Mouse (Mus musculus): ENCODE measurements at regions not wholly inside any gene's neighbourhood (a gene's known extent, or its start where the extent isn't known, plus 50 kb on each side); places are given as distances from the start of the nearest gene placed in this dataset.
"Not testable (repeated sequence)": the region's sequence is repeated elsewhere in the genome, so short reads cannot be mapped to it uniquely, and the experiment has no call there.

DNA sequence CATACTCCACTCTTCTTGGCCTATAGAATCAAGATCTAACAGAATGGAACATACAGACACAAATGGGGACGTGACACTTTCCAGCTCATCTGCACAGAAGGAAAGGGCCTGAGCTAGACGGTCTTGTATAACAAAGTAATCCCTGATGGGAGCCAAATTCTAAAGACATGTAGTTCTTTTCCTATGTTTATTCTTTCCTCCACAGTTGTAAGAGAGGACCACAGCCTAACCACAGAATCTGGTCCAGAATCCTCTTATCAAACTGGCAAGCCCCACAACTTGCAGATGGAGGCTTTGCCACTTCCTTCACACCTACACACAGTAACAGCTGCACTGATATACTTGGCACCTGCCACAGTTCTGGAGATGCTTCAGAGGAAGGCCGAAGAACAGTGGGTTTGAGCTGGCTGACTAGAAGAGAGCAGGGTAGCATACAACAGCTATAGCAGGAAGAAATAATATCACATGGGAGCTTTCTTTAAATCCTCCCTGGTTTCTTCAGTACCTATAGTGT, 142.7 kb upstream of the Cenpw start:
- no peak overlapping the region for H3K4me3 ChIP-seq
- H3K27ac ChIP-seq (replicated peaks), result no peak overlapping the region
- no peak for DNase-seq (ENCODE audit: low spot score)
- H3K4me1 ChIP-seq, result no peaks in the 10 kb centered on the region
- 82% methylated on average over 3 of the region's 3 CpGs for WGBS
- no peaks in the 10 kb centered on the region for H3K36me3 ChIP-seq (replicated peaks)
- no peaks in the 10 kb centered on the region for H3K9me3 ChIP-seq
- H3K27me3 ChIP-seq (replicated peaks; ENCODE audit: low read depth, poor library complexity, severe bottlenecking), result no peaks in the 10 kb centered on the region

DNA sequence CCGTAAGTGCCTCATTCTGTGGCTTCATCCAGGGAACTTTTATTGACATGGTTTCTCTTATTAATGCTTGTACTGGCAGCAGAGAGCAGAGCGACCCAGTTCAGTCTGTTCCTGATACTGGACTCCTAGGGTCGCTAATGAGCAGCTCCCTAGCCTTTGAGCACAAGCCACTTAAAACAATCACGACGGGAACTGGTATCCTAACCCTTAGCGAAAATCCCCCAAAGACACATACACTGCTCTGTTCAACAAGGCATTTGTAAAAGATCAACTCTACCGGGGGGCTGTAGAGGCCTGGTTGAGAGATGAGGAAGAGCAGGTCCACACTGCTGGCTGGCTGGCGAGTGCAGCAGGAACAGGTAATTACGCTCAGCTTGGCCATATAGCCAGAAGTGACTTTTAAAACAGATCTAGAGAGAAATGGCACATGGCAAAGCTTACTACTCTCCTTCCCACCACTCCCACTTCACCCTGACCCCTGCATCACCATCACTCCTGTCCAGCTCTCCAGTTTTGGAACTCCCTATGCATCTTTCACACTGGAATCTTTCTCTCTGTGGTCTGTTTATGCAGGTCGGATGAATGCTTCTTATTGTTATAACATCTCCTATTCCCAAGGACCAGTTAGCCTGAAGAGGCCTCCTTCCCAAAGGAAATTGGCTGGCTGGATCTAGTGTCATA, 128.1 kb upstream of the Cenpw start:
- Histone ChIP-seq H3K27ac (replicated peaks) (no peak overlapping the region; the same call in 1 of the 2 replicates), H3K4me3 (no peak overlapping the region), H3K4me1 (peaks cover 24% of the 10 kb centered on the region), H3K36me3 (replicated peaks) (no peaks in the 10 kb centered on the region), H3K27me3 (replicated peaks; ENCODE audit: low read depth, poor library complexity, severe bottlenecking) (no peaks in the 10 kb centered on the region), H3K9me3 (no peaks in the 10 kb centered on the region)
- peak; percentile 20 for DNase-seq (ENCODE audit: low spot score)
- 30% methylated on average over 10 of the region's 10 CpGs for WGBS

DNA sequence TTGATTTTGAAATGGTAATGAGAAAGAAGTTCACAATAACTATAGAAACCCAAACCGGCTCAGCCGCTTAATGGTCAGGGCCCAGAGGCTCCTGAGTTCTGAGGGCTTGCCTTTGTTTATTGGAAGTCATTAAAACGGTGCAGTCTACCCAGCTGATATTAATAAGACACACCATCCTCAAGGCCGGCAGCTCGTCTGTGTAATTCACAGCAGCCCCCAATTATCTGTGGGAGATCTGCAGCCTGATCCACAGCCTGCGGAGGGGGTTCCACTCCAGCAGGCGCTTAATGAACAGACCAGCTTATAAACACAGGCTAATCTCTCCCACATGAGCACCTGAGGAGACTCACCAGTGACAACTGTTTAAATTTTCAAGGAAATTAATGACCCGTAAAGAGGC, 127.5 kb upstream of the Cenpw start:
- H3K4me1 ChIP-seq, result peaks cover 24% of the 10 kb centered on the region
- peak overlapping the region; percentile 11; the same call in 1 of the 2 replicates for H3K4me3 ChIP-seq
- H3K9me3 ChIP-seq, result no peaks in the 10 kb centered on the region
- 19% methylated on average over 8 of the region's 8 CpGs for WGBS
- DNase-seq (ENCODE audit: low spot score), result peak; percentile 68
- no peak overlapping the region for H3K27ac ChIP-seq (replicated peaks)
- H3K36me3 ChIP-seq (replicated peaks), result no peaks in the 10 kb centered on the region
- no peaks in the 10 kb centered on the region for H3K27me3 ChIP-seq (replicated peaks; ENCODE audit: low read depth, poor library complexity, severe bottlenecking)

DNA sequence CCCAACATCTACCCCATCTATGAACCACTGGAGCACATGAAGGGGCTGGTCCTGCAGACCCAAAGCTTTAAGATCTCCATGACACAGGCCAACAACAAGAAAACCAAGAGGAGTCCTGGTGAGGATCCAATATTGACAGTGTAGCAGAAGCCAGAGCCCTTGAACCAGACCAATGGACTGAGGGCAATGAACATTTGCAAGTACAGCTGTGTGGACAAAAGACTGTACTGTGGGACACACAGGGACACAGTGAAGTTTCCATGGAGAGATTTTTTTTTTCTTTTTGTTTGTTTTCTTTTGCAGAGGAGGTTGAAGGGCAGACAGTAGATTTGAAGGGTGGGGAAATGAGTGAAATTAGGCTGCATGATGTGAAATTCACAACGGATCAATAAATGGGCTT, 126.5 kb upstream of the Cenpw start:
- WGBS, result 56% methylated on average over 1 of the region's 1 CpGs
- H3K9me3 ChIP-seq, result no peaks in the 10 kb centered on the region
- H3K27me3 ChIP-seq (replicated peaks; ENCODE audit: low read depth, poor library complexity, severe bottlenecking), result no peaks in the 10 kb centered on the region
- no peak overlapping the region for H3K4me3 ChIP-seq
- no peak for DNase-seq (ENCODE audit: low spot score)
- H3K27ac ChIP-seq (replicated peaks), result no peak overlapping the region
- no peaks in the 10 kb centered on the region for H3K36me3 ChIP-seq (replicated peaks)
- H3K4me1 ChIP-seq, result peaks cover 24% of the 10 kb centered on the region

DNA sequence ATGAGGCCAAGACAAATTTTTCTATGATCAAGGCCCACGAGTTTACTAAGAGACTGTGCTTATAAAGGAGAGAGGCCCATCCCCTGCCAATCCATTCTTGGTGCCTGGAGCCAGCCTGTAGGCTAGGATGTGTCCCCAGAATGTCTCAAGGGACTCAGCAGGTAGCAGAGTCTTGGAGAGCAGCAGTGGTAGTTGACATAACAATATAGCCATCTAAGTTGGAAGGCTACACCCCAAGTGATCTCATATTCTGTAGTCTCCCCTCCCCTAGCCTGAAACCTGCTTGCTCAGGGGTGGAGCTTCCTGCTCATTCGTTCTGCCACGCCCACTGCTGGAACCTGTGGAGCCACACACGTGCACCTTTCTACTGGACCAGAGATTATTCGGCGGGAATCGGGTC, 95.5 kb upstream of the Cenpw start:
- H3K9me3 ChIP-seq; H3K4me3 ChIP-seq; H3K27me3 ChIP-seq (replicated peaks; ENCODE audit: low read depth, poor library complexity, severe bottlenecking); DNase-seq (ENCODE audit: low spot score); H3K36me3 ChIP-seq (replicated peaks); H3K27ac ChIP-seq (replicated peaks); H3K4me1 ChIP-seq: not testable (repeated sequence)
- WGBS, result 75% methylated on average over 3 of the region's 7 CpGs

DNA sequence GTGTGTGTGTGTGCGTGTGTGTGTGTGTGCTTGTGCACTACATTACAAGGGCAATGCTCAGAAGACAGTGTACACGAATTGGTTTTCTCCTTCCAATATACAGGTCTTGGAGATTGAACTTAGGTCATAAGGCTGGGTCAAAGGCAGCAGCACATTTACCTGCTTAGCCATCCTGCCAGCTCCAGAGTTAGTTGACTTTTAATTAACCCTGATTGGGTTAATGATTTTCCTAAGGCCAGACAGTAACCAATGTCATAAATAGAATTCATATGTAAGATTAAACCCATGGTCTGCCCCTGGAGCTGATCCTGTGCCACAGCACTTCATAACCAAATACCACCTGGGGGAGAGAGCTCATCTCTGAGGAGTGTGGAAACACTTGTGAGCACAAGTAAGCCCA, 81.3 kb upstream of the Cenpw start:
- Histone ChIP-seq H3K4me3 (no peak overlapping the region), H3K9me3 (no peaks in the 10 kb centered on the region), H3K4me1 (0 out of 2 replicates have a peak, but pooled peaks cover 6% of the 10 kb centered on the region), H3K27me3 (replicated peaks; ENCODE audit: low read depth, poor library complexity, severe bottlenecking) (no peaks in the 10 kb centered on the region), H3K36me3 (replicated peaks) (no peaks in the 10 kb centered on the region), H3K27ac (replicated peaks) (no peak overlapping the region)
- DNase-seq (ENCODE audit: low spot score), result no peak
- 86% methylated on average over 2 of the region's 2 CpGs for WGBS

DNA sequence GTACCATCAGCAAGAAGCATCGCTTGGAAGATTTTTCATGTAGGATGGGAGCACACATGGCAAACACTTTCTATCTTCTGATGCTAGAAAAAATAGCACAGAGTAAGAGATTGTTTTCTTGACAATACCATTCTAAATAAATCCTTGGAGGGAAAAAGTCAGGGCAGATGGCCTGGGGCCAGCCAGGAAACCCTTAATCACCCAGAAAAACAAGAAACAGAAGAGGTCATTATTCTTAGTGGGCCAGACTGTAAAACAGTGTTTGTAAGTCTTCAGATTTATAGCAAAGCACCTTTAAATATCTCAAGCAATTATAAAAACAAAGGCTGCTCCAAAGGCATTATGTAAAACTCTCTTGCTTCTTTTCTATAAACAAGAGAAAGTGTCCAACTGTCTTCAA, 80.1 kb upstream of the Cenpw start:
- no peak overlapping the region for H3K4me3 ChIP-seq
- 0 out of 2 replicates have a peak, but pooled peaks cover 6% of the 10 kb centered on the region for H3K4me1 ChIP-seq
- H3K27me3 ChIP-seq (replicated peaks; ENCODE audit: low read depth, poor library complexity, severe bottlenecking), result no peaks in the 10 kb centered on the region
- 81% methylated on average over 1 of the region's 1 CpGs for WGBS
- no peak overlapping the region for H3K27ac ChIP-seq (replicated peaks)
- DNase-seq (ENCODE audit: low spot score), result no peak
- no peaks in the 10 kb centered on the region for H3K36me3 ChIP-seq (replicated peaks)
- no peaks in the 10 kb centered on the region for H3K9me3 ChIP-seq

DNA sequence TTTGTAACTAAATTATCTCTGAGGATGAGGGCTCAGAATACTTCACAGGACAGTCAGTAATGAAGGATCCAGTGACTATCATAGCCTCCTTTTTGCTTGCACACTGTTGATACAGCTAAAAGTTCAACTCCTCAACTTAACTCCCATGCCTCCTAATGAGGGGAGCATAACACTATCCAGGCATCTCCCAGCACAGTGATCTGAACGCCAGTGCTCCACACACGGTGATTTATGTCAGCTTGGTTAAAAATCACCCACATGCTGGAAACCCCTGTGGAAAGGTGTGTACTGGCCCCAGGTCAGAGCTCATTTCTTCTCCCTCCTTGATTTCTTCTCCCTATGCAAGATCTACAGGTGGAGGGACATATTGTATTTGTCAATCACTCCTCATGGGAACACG, 79.6 kb upstream of the Cenpw start:
- DNase-seq (ENCODE audit: low spot score), result peak; percentile 10

DNA sequence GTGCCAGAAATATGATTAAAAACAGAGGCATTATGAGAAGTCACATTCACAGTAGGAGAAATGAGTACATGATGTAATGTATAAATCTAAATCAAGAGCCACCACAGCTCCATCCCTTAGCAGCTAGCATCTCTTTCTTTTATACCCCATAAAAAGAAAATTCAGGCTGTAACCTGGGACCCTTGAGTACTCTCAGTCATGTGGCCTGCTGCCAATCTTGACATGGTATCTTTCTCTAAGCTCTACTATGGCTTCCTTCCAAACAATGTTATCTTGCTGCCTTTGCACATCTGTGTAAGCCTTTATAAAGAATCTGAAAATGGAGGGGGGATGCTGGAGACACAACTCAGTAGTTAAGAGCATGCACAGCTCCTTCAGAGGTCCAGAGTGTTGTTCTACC, 78.6 kb upstream of the Cenpw start:
- no peak overlapping the region for H3K4me3 ChIP-seq
- 0 out of 2 replicates have a peak, but pooled peaks cover 6% of the 10 kb centered on the region for H3K4me1 ChIP-seq
- no peaks in the 10 kb centered on the region for H3K9me3 ChIP-seq

More for the DNA sequence above, 79.6 kb upstream of the Cenpw start:
- Histone ChIP-seq H3K4me1 (0 out of 2 replicates have a peak, but pooled peaks cover 6% of the 10 kb centered on the region), H3K36me3 (replicated peaks) (no peaks in the 10 kb centered on the region), H3K27me3 (replicated peaks; ENCODE audit: low read depth, poor library complexity, severe bottlenecking) (no peaks in the 10 kb centered on the region), H3K4me3 (no peak overlapping the region), H3K9me3 (no peaks in the 10 kb centered on the region), H3K27ac (replicated peaks) (no peak overlapping the region)
- 50% methylated on average over 3 of the region's 3 CpGs for WGBS

DNA sequence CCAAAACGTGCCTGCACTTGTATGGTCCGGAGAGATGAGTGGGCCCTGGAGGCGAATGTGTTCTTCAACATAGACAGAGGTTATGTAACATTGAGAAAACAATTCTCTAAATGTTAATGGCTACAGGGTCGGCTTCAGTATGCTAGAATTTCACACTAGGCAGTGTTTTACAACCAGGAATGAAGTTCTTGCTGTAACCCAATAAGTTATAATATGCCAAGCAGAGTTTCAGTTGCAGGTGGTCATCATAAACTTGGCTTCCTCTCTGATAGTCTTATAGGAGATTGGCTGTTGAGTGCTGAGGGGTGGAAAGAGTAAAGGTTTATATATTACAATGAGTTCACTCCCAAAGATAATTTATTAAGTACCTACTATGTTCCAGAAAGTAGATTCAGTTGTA, 64.8 kb upstream of the Cenpw start:
- DNase-seq (ENCODE audit: low spot score), result no peak
- no peaks in the 10 kb centered on the region for H3K36me3 ChIP-seq (replicated peaks)
- H3K9me3 ChIP-seq, result no peaks in the 10 kb centered on the region
- H3K27me3 ChIP-seq (replicated peaks; ENCODE audit: low read depth, poor library complexity, severe bottlenecking), result no peaks in the 10 kb centered on the region
- no peak overlapping the region for H3K27ac ChIP-seq (replicated peaks)
- WGBS, result 82% methylated on average over 4 of the region's 4 CpGs
- no peak overlapping the region for H3K4me3 ChIP-seq
- H3K4me1 ChIP-seq, result no peaks in the 10 kb centered on the region

More for the DNA sequence above, 78.6 kb upstream of the Cenpw start:
- H3K27me3 ChIP-seq (replicated peaks; ENCODE audit: low read depth, poor library complexity, severe bottlenecking), result no peaks in the 10 kb centered on the region
- H3K36me3 ChIP-seq (replicated peaks), result no peaks in the 10 kb centered on the region
- no peak for DNase-seq (ENCODE audit: low spot score)
- no peak overlapping the region for H3K27ac ChIP-seq (replicated peaks)

DNA sequence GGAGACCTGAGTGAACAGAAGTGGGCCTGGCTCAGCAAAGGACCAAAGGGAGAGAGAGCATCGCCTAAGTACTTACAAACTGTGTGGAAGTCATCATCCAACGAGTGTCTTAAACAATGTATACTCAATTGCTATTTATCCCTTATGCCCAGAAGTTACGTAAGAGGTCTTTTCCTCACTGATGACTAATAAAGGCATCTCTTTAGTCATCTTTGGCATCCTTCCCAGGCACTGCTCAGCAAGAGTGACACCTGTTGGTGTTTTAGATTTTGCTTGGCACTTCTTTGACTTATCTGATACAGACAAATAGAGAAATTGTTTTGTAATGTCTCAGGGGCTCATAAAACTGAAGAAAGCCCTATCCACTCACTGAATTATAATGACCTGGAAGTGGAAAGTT, 59.4 kb upstream of the Cenpw start:
- H3K9me3 ChIP-seq, result no peaks in the 10 kb centered on the region
- H3K4me3 ChIP-seq, result no peak overlapping the region
- no peaks in the 10 kb centered on the region for H3K36me3 ChIP-seq (replicated peaks)
- no peak overlapping the region for H3K27ac ChIP-seq (replicated peaks)
- WGBS, result 81% methylated on average over 3 of the region's 3 CpGs
- no peaks in the 10 kb centered on the region for H3K27me3 ChIP-seq (replicated peaks; ENCODE audit: low read depth, poor library complexity, severe bottlenecking)
- no peaks in the 10 kb centered on the region for H3K4me1 ChIP-seq
- DNase-seq (ENCODE audit: low spot score), result no peak

DNA sequence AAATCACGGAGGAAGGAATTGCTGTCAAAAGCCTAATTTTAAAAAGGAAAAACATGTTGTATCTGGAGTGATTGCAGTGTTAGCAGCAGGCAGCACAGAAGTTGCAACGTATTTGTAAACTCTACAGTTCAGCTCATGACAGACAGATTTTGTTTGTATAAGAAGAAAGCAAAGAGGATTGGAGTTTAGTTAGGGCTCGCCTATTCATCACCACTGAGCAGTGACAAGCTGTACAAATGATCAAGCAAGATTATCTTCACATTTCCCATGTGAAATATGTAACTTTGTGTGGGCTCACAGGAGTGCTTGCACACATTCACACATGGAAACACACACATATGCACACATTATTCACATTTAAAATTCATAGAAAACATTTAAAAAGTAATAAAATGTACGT, 57.5 kb upstream of the Cenpw start:
- WGBS, result 84% methylated on average over 4 of the region's 4 CpGs
- Histone ChIP-seq H3K27ac (replicated peaks) (no peak overlapping the region), H3K4me1 (no peaks in the 10 kb centered on the region)

More for the DNA sequence above, 57.5 kb upstream of the Cenpw start:
- DNase-seq (ENCODE audit: low spot score), result no peak
- Histone ChIP-seq H3K9me3 (no peaks in the 10 kb centered on the region), H3K27me3 (replicated peaks; ENCODE audit: low read depth, poor library complexity, severe bottlenecking) (no peaks in the 10 kb centered on the region), H3K36me3 (replicated peaks) (no peaks in the 10 kb centered on the region), H3K4me3 (no peak overlapping the region)

Data from embryonic facial prominence, embryonic 10.5 days (tissue).